Mouse (Mus musculus) myocyte (in vitro differentiated cells): ENCODE measurements around the gene Lrrc4c.

Experiments
- CEBPB ChIP-seq: IDR thresholded peaks from 2 replicates; pipeline ENCODE4 v1.6.1; 2011; ENCODE audit warnings: mild to moderate bottlenecking, moderate library complexity; ENCODE audit not compliant: poor library complexity, insufficient read depth, severe bottlenecking
- MYOD1 ChIP-seq, 3 experiments: IDR thresholded peaks; one replicate each; pipeline ENCODE4 v1.6.1; 2011; ENCODE audit warnings: control low read depth in 2 of 3, low read depth in 2 of 3, mild to moderate bottlenecking in 2 of 3, moderate library complexity in 1 of 3; ENCODE audit not compliant: insufficient read length in 2 of 3, control insufficient read depth in 1 of 3
- MYOG ChIP-seq, 3 experiments: IDR thresholded peaks; one replicate each; pipeline ENCODE4 v1.6.1; 2011; ENCODE audit warnings: control low read depth in 2 of 3, low read depth in 2 of 3, mild to moderate bottlenecking in 2 of 3; ENCODE audit not compliant: insufficient read length in 2 of 3, control insufficient read depth in 1 of 3, insufficient read depth in 1 of 3
- POLR2A ChIP-seq: IDR thresholded peaks from one replicate; pipeline ENCODE4 v1.6.1; 2011; ENCODE audit warnings: low read depth, mild to moderate bottlenecking, control low read depth, moderate library complexity; ENCODE audit not compliant: insufficient read length
- POLR2AphosphoS2 ChIP-seq: IDR thresholded peaks from one replicate; pipeline ENCODE4 v1.6.1; 2011; ENCODE audit warnings: low read depth, control low read depth; ENCODE audit not compliant: insufficient read length
- REST ChIP-seq: IDR thresholded peaks from one replicate; pipeline ENCODE4 v1.6.1; 2011; ENCODE audit warnings: mild to moderate bottlenecking, control low read depth, moderate library complexity; ENCODE audit not compliant: insufficient read depth, insufficient read length
- TCF12 ChIP-seq: IDR thresholded peaks from one replicate; pipeline ENCODE4 v1.6.1; 2011; ENCODE audit warnings: mild to moderate bottlenecking, control low read depth; ENCODE audit not compliant: poor library complexity, insufficient read depth, severe bottlenecking
- USF1 ChIP-seq: IDR thresholded peaks from one replicate; pipeline ENCODE4 v1.6.1; 2011; ENCODE audit warnings: low read depth, mild to moderate bottlenecking, control low read depth, moderate library complexity

- TF ChIP-seq POLR2A (no peak), MYOD1 (IDR thresholded peaks at IDR 0.05; ENCODE audit: control insufficient read depth in 1 of 3, insufficient read length in 2 of 3, low read depth in 2 of 3) (no peak), MYOG (IDR thresholded peaks at IDR 0.05; ENCODE audit: control insufficient read depth in 1 of 3, insufficient read depth in 1 of 3, insufficient read length in 2 of 3, low read depth in 2 of 3) (no peak), REST (no peak), USF1 (no peak), CEBPB (no peak), POLR2AphosphoS2 (no peak), TCF12 (no peak)
These were observed 727.7 kb downstream of the Lrrc4c start for GRCm38 (mm10) chr2:97045628-97046027.
